Mouse (Mus musculus): ENCODE measurements around the gene Fads3. TPM values are rescaled to one million over a fixed set of nuclear protein-coding genes. Genes with fewer than 3 reads are reported as not detected.
A peak's percentile ranks its signal among the peaks of the same experiment; 100 is the strongest.

Fads3 gene
- polyA plus RNA-seq, 1 experiment from 2014 or later, result 9.1 TPM

GRCm38 (mm10) chr19:10023304-10023758, 18.0 kb upstream of the Fads3 start:
- 66% methylated on average over 9 of the region's 9 CpGs for WGBS

DNA sequence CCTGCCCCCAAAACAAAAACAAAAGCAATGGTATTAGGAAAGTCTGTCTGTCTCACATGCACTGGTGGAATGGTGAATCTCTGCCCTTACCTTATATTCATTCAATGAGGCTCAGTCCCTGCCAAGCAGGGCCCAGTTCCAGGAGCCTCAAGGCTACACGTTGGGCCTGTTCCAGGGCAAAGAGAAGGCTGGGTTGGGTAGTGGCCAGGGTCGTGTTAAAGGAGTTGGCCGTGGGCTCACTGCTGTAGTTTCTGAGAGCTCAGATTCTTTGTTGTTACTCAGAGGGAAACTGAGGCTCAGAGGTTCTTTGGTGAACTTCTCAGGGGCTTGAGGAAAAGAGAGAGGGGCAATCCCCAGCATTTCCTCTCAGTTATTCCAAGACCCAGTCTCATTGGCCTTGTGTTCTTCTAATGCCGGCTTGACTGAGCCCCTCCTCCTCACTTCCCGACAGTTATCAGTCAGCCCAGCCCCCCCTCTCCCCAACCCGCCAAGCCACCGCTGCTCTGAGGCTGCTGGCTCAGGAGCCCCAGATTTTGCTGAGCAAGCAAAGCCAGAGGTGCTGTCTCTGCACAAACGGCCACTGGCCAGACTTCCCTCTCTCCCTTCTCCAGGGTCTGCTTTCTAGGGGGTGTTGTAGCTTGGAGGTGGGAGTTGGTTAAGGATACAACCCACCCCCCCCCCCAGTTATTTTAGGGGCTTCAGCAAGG, 16.0 kb upstream of the Fads3 start:
- Histone ChIP-seq H3K27me3 (no peaks in the 10 kb centered on the region), H3K4me1 (replicated peaks) (0 out of 2 replicates have a peak, but pooled peaks cover 12% of the 10 kb centered on the region), H3K4me3 (replicated peaks) (no peak overlapping the region), H3K9ac (replicated peaks) (0 out of 2 replicates have a peak overlapping the region, but pooled peaks have one; percentile 19), H3K27ac (peak overlapping the region; percentile 30; the same call in 1 of the 2 replicates), H3K9me3 (no peaks in the 10 kb centered on the region), H3K4me2 (replicated peaks) (no peak overlapping the region), H3K36me3 (peaks cover 15% of the 10 kb centered on the region; the same call in 1 of the 2 replicates)
- ATAC-seq, result no peak
- WGBS, result 20% methylated on average over 8 of the region's 8 CpGs

More at GRCm38 (mm10) chr19:10023304-10023758, 18.0 kb upstream of the Fads3 start:
- peaks cover 25% of the 10 kb centered on the region for H3K4me1 ChIP-seq (replicated peaks)
- H3K9me3 ChIP-seq, result no peaks in the 10 kb centered on the region
- no peak overlapping the region for H3K27ac ChIP-seq
- peaks cover 10% of the 10 kb centered on the region for H3K27me3 ChIP-seq
- no peak overlapping the region for H3K4me2 ChIP-seq (replicated peaks)
- H3K36me3 ChIP-seq, result peaks cover 13% of the 10 kb centered on the region; the same call in 1 of the 2 replicates
- ATAC-seq, result no peak
- no peak overlapping the region for H3K4me3 ChIP-seq (replicated peaks)
- H3K9ac ChIP-seq (replicated peaks), result no peak overlapping the region

DNA sequence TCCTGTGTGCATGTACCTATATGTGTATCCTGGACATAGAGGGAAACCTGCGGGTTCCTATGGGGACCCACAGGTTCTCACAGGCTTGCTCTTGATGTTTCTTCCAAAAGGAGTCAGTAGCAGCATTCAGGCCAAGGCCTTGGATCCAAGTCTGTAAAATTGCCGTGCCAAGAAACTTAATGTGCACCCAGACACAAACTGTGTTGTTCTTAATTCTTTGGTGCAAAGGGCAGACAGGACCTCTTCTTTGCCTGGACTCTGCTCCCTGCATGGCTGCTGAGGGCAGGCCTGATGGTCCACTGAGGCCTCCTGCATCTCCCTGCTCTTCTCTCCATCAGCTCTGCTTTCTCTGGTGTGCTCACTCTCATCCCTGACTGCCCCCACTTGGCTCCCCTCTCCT, 11.6 kb upstream of the Fads3 start:
- Histone ChIP-seq H3K4me1 (replicated peaks) (peaks cover 12% of the 10 kb centered on the region), H3K4me2 (replicated peaks) (no peak overlapping the region), H3K27ac (no peak overlapping the region), H3K4me3 (replicated peaks) (no peak overlapping the region), H3K36me3 (peaks cover 15% of the 10 kb centered on the region; the same call in 1 of the 2 replicates), H3K27me3 (no peaks in the 10 kb centered on the region), H3K9me3 (no peaks in the 10 kb centered on the region), H3K9ac (replicated peaks) (no peak overlapping the region)
- no peak for ATAC-seq
- WGBS, result 91% methylated on average over 2 of the region's 2 CpGs

GRCm38 (mm10) chr19:10033211-10033973, 8.0 kb upstream of the Fads3 start:
- 38% methylated on average over 8 of the region's 8 CpGs for WGBS
- H3K4me2 ChIP-seq (replicated peaks), result no peak overlapping the region

GRCm38 (mm10) chr19:10034356-10034755, 7.0 kb upstream of the Fads3 start:
- Histone ChIP-seq H3K9me3 (no peaks in the 10 kb centered on the region), H3K4me1 (replicated peaks) (peaks cover 12% of the 10 kb centered on the region), H3K27ac (no peak overlapping the region), H3K9ac (replicated peaks) (0 out of 2 replicates have a peak overlapping the region, but pooled peaks have one; percentile 4), H3K27me3 (peaks cover under 1% of the 10 kb centered on the region; the same call in 1 of the 2 replicates), H3K4me2 (replicated peaks) (no peak overlapping the region), H3K36me3 (no peaks in the 10 kb centered on the region), H3K4me3 (replicated peaks) (no peak overlapping the region)
- 70% methylated on average over 5 of the region's 5 CpGs for WGBS
- ATAC-seq, result no peak

More at GRCm38 (mm10) chr19:10033211-10033973, 8.0 kb upstream of the Fads3 start:
- ATAC-seq, result peak; percentile 54; the same call in 1 of the 2 replicates
- H3K36me3 ChIP-seq, result peaks cover 2% of the 10 kb centered on the region; the same call in 1 of the 2 replicates
- no peaks in the 10 kb centered on the region for H3K27me3 ChIP-seq
- no peak overlapping the region for H3K4me3 ChIP-seq (replicated peaks)
- H3K9ac ChIP-seq (replicated peaks), result no peak overlapping the region
- H3K9me3 ChIP-seq, result no peaks in the 10 kb centered on the region
- H3K27ac ChIP-seq, result no peak overlapping the region
- H3K4me1 ChIP-seq (replicated peaks), result peaks cover 7% of the 10 kb centered on the region

DNA sequence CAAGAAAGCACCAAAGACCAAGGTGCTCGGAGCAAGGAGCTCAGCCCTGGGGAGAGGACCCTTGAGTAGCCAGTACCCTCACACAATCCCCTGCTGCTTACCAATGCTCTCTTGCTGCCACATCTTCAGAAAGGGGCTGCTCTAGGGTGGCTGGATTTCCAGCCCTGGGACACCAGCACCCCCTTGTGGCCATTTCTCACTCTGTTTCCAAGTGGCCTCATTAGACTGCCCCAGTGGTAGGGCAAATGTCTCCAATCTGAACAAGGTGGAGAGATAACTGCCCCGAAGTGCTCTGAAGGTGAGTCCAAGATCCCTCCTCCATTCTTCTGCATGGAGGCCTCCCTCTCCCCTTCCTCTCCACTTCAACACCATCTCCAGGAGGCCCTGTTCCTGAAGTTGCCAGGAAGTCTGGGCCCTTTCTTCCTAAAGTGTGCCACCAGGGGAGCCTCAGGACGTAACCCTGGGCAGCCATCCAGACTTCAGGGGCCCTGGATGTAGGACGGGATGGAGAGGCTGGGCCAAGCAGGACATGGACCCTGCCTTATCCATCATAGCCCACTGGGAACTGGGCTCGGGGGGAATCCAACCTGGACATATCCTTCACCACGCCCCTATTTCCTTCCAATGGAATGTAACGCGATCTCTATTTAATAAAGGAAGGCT, 6.5 kb upstream of the Fads3 start:
- WGBS, result 59% methylated on average over 8 of the region's 8 CpGs
- H3K27ac ChIP-seq, result no peak overlapping the region

DNA sequence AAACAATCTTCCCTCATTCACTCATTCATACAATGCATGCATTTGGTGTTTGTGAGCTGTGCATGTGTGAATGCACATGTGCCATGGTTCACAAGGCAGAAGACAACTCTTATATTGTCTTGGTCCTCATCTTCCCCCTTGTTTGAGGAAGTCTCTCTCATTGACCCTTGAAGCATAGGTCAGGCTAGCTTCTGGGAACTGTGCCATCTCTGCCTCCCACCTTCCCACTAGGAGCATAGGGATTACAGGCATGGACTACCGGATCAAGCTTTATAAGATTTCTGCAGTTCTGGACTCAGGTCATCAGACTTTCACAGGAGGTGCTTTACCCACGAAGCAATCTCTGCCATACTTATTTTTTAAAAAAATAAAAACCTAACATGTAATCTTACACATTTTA, 3.8 kb upstream of the Fads3 start:
- Histone ChIP-seq H3K4me2 (replicated peaks) (no peak overlapping the region), H3K4me3 (replicated peaks) (no peak overlapping the region), H3K27ac (no peak overlapping the region), H3K9ac (replicated peaks) (no peak overlapping the region), H3K4me1 (replicated peaks) (peaks cover 29% of the 10 kb centered on the region), H3K27me3 (peaks cover 19% of the 10 kb centered on the region), H3K9me3 (no peaks in the 10 kb centered on the region), H3K36me3 (no peaks in the 10 kb centered on the region)
- 65% methylated on average over 2 of the region's 2 CpGs for WGBS
- ATAC-seq, result no peak

More for the DNA sequence above, 6.5 kb upstream of the Fads3 start:
- Histone ChIP-seq H3K4me1 (replicated peaks) (peaks cover 12% of the 10 kb centered on the region), H3K4me3 (replicated peaks) (no peak overlapping the region), H3K4me2 (replicated peaks) (no peak overlapping the region), H3K9ac (replicated peaks) (0 out of 2 replicates have a peak overlapping the region, but pooled peaks have one; percentile 4), H3K27me3 (peaks cover 6% of the 10 kb centered on the region), H3K36me3 (no peaks in the 10 kb centered on the region), H3K9me3 (no peaks in the 10 kb centered on the region)
- peak; percentile 63 for ATAC-seq

DNA sequence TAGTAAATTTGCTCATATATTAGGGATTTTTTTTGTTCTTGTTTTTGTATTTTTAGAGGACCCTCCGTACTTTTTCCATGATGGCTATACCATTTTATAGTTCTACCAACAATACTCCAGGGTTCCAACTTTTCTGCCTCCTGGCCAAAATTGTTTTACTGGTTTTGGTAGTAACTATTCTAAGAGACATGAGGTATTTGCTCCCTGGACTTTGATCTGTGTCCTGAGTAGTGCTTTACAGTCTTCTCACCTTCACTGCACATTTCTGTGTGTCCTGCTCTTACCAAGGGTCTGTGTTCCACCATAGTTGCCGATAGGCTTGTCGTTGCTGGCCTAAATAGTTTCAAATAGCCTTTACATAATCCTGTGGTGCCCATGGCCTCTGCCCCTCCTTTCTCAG, 3.0 kb upstream of the Fads3 start:
- H3K4me3 ChIP-seq (replicated peaks), result no peak overlapping the region
- peaks cover 23% of the 10 kb centered on the region for H3K27me3 ChIP-seq
- H3K36me3 ChIP-seq, result no peaks in the 10 kb centered on the region
- H3K4me1 ChIP-seq (replicated peaks), result peaks cover 31% of the 10 kb centered on the region
- no peak overlapping the region for H3K4me2 ChIP-seq (replicated peaks)
- no peaks in the 10 kb centered on the region for H3K9me3 ChIP-seq
- 82% methylated on average over 3 of the region's 3 CpGs for WGBS
- no peak for ATAC-seq
- no peak overlapping the region for H3K27ac ChIP-seq
- H3K9ac ChIP-seq (replicated peaks), result no peak overlapping the region

- H3K9me3 ChIP-seq, result no peaks in the 10 kb centered on the region
- H3K36me3 ChIP-seq, result no peaks in the 10 kb centered on the region
- peaks cover 23% of the 10 kb centered on the region for H3K27me3 ChIP-seq
- no peak overlapping the region for H3K4me2 ChIP-seq (replicated peaks)
- H3K27ac ChIP-seq, result no peak overlapping the region
- 25% methylated on average over 3 of the region's 3 CpGs for WGBS
- no peak overlapping the region for H3K4me3 ChIP-seq (replicated peaks)
- no peak for ATAC-seq
- H3K9ac ChIP-seq (replicated peaks), result no peak overlapping the region
- H3K4me1 ChIP-seq (replicated peaks), result peaks cover 31% of the 10 kb centered on the region
Observed at GRCm38 (mm10) chr19:10038910-10039309, 2.5 kb upstream of the Fads3 start.

DNA sequence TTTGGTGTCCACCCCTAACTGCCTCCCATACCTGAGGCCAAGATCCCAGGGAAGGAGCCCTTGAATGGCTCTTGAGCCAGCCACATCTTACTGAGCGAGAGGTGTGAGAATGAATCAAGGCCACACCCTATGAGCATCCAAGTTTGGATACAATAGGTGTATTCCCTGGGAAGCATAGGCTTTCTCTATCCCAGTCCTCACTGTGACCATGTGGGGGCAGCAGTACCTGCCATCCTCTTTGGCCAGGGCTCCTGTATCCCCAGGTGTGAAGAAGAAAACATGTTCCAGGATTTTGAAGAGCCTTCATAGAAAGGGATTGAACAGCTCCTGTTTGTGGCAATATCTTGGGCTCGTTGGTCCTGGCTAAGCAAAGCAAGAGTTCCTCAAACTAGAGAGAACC, 1.8 kb upstream of the Fads3 start:
- Histone ChIP-seq H3K4me3 (replicated peaks) (no peak overlapping the region), H3K4me2 (replicated peaks) (no peak overlapping the region), H3K27ac (no peak overlapping the region), H3K27me3 (peaks cover 23% of the 10 kb centered on the region), H3K36me3 (no peaks in the 10 kb centered on the region), H3K4me1 (replicated peaks) (peaks cover 24% of the 10 kb centered on the region), H3K9me3 (no peaks in the 10 kb centered on the region), H3K9ac (replicated peaks) (no peak overlapping the region)
- ATAC-seq, result no peak
- 88% methylated on average over 2 of the region's 2 CpGs for WGBS

DNA sequence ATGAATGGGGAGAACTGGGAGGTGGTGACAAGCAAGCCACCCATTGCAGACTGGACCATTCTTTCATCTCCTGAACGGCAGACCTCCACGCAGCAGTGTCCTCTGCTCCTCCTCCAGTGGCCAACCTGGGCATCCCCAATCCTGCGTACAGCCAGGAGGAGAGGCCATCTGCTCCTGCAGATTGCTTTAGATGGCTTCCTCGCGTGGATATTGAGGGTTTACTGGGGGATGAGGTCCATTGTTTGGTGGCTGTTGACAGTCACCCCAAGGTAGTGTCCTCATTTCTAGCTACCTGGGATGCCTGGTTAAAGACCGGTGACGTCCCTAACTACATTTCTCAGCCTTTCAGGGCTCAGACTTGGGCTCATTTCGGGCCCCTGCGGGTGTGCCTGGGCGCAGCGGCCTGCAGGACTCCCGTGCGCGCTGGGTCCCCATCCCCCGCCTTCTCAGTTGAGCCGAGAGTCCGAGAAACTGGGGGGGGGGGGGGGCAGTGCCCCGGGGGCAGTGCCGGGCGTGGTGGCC, 442 bp upstream of the Fads3 start:
- Histone ChIP-seq H3K4me1 (replicated peaks) (peaks cover 23% of the 10 kb centered on the region), H3K9me3 (no peaks in the 10 kb centered on the region), H3K4me2 (replicated peaks) (peak overlapping the region; percentile 99), H3K27me3 (peaks cover 23% of the 10 kb centered on the region), H3K9ac (replicated peaks) (peak overlapping the region; percentile 72), H3K36me3 (no peaks in the 10 kb centered on the region), H3K27ac (no peak overlapping the region), H3K4me3 (replicated peaks) (peak overlapping the region; percentile 69)
- WGBS, result 9% methylated on average over 9 of the region's 20 CpGs
- peak; percentile 46 for ATAC-seq

All from midbrain, embryonic 13.5 days (tissue).